Mouse (Mus musculus) C2C12 (cell line): Measurements from ENCODE around the gene Med25. TPM values are rescaled to one million over a fixed set of nuclear protein-coding genes. Genes with fewer than 3 reads are reported as not detected.

Source experiments
- H3K27me3 ChIP-seq: one replicate; pipeline ENCODE4 v1.6.1; 2011; ENCODE audit not compliant: control insufficient read depth, insufficient read depth, insufficient read length
- H3K36me3 ChIP-seq: one replicate; pipeline ENCODE4 v1.6.1; 2011; ENCODE audit not compliant: control insufficient read depth, insufficient read depth
- H3K4me3 ChIP-seq: one replicate; pipeline ENCODE4 v1.5.1; 2011; ENCODE audit warnings: mild to moderate bottlenecking, control low read depth; ENCODE audit not compliant: poor library complexity, insufficient read depth, severe bottlenecking
- H3K79me2 ChIP-seq: one replicate; pipeline ENCODE4 v1.6.1; 2011; ENCODE audit not compliant: control insufficient read depth, insufficient read depth
- H3K79me3 ChIP-seq: one replicate; pipeline ENCODE4 v1.6.1; 2011; ENCODE audit warnings: low read depth, control low read depth
- H3ac ChIP-seq: one replicate; pipeline ENCODE3; 2011; ENCODE audit warnings: low read depth; ENCODE audit not compliant: control insufficient read depth, insufficient read length
- CEBPB ChIP-seq: IDR thresholded peaks from one replicate; pipeline ENCODE4 v1.6.1; 2011; ENCODE audit warnings: low read depth, mild to moderate bottlenecking, control low read depth, moderate library complexity
- CTCF ChIP-seq: IDR thresholded peaks from one replicate; pipeline ENCODE4 v1.5.1; 2011; ENCODE audit not compliant: control insufficient read depth, insufficient read depth, insufficient read length
- FOSL1 ChIP-seq: IDR thresholded peaks from one replicate; pipeline ENCODE4 v1.8.0; 2011; ENCODE audit warnings: mild to moderate bottlenecking, low read length; ENCODE audit not compliant: poor library complexity, insufficient read depth, severe bottlenecking
- MAX ChIP-seq: IDR thresholded peaks from one replicate; pipeline ENCODE4 v1.6.1; 2011; ENCODE audit warnings: mild to moderate bottlenecking, control low read depth
- MYOD1 ChIP-seq: IDR thresholded peaks from one replicate; pipeline ENCODE4 v1.6.1; 2011; ENCODE audit warnings: low read depth; ENCODE audit not compliant: control insufficient read depth, insufficient read length
- MYOG ChIP-seq: IDR thresholded peaks from one replicate; pipeline ENCODE4 v1.6.1; 2011; ENCODE audit not compliant: control insufficient read depth, insufficient read length; ENCODE audit errors: extremely low read depth
- USF1 ChIP-seq: IDR thresholded peaks from one replicate; pipeline ENCODE4 v1.6.1; 2011; ENCODE audit warnings: low read depth, mild to moderate bottlenecking, control low read depth, moderate library complexity
- polyA plus RNA-seq: library from polyadenylated mRNA; unstranded; fragments of >200 nt; fragmentation: generic; extraction: Trizol; gene quantifications from one replicate; pipeline ENCODE4 v1.2.1, GENCODE M21; 2012; ENCODE audit warnings: missing spikeins

Med25 gene
- polyA plus RNA-seq, 1 experiment = 43.9 TPM

DNA sequence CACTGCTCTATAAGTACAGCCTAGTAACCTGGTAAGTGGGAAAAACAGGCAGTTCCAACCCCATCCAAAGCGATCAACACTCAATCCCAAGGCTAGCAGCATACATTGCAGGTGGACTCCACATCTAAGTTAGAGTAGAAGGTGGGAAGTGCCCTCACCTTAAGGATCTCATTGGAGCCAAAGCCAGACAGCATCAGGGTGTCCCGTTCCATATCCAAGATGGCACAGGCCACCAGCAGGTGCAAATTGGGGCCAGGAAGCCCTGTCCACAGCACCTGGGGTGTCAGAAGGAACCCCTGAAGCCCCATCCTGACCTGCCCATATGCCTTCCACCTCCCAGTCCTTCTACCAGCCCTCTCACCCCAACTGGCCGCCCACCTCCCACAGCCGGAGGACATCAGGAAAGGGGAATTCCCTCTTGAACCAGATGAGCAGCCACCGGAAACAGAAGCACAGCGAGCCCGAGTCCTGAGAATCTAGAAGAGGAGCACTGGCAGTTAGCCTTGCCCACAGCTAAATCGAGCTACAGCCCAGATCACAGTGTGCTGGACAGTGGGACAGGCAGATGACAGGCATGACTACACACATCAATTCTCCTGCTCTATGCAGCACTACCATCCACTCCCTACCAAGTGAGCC, 50.6 kb downstream of the Med25 start:
- Histone ChIP-seq H3K4me3 (no peak overlapping the region), H3ac (no peak overlapping the region), H3K36me3 (peaks cover 7% of the 10 kb centered on the region), H3K79me3 (no peaks in the 10 kb centered on the region), H3K27me3 (no peaks in the 10 kb centered on the region), H3K79me2 (no peaks in the 10 kb centered on the region)
- TF ChIP-seq MYOG = no peak
- TF ChIP-seq CEBPB = no peak
- no peak for TF ChIP-seq MAX
- no peak for TF ChIP-seq CTCF
- TF ChIP-seq MYOD1 = no peak
- TF ChIP-seq FOSL1 = no peak
- no peak for TF ChIP-seq USF1

DNA sequence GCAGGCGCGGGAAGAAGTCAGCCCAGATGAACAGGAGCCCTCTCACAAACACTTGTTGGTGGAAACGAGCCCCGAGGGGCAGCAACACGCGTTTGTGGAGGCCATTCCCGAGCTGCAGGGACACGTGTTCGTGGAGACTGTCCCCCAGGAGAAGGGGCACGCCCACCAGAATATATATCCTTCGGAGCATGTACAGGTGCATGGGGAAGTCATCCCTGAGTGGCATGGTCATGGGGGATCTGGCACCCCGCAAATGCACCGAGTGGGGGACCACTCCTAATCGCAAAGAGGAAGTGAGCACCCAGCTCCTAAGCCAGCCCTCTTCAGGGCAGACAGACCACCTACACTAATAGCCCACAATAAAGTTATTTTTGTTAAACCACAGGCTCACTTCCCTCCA, 52.1 kb downstream of the Med25 start:
- H3K36me3 ChIP-seq = no peaks in the 10 kb centered on the region
- no peaks in the 10 kb centered on the region for H3K79me2 ChIP-seq
- H3K4me3 ChIP-seq = no peak overlapping the region
- no peak overlapping the region for H3ac ChIP-seq
- no peak for TF ChIP-seq MYOD1
- no peak for TF ChIP-seq MAX
- no peaks in the 10 kb centered on the region for H3K79me3 ChIP-seq
- H3K27me3 ChIP-seq = no peaks in the 10 kb centered on the region

DNA sequence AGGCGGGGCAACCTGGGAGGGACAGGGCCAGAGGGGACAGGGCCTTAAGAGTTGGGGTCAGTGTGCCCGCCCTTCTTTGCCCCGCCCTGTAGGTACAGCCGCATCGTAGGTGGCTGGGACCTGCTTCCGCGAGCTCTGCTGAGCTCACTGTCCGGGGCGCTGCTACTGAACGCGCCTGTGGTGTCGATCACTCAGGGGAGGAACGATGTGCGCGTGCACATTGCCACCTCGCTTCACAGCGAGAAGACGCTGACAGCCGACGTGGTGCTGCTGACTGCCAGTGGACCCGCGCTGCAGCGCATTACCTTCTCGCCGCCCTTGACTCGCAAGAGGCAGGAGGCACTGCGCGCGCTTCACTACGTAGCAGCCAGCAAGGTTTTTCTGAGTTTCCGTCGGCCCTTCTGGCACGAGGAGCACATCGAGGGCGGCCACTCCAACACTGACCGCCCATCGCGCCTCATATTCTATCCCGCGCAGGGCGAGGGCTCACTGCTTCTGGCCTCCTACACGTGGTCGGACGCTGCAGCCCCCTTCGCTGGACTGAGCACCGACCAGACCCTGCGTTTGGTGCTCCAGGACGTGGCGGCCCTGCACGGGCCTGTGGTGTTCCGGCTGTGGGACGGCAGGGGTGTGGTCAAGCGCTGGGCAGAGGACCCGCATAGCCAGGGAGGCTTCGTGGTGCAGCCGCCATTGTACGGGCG, 52.9 kb downstream of the Med25 start:
- Histone ChIP-seq H3K27me3 (no peaks in the 10 kb centered on the region), H3K79me3 (no peaks in the 10 kb centered on the region), H3K36me3 (no peaks in the 10 kb centered on the region), H3K4me3 (no peak overlapping the region), H3K79me2 (no peaks in the 10 kb centered on the region), H3ac (no peak overlapping the region)
- no peak for TF ChIP-seq MYOD1
- no peak for TF ChIP-seq CEBPB
- no peak for TF ChIP-seq FOSL1
- no peak for TF ChIP-seq USF1
- TF ChIP-seq MYOG = no peak
- no peak for TF ChIP-seq MAX
- no peak for TF ChIP-seq CTCF

DNA sequence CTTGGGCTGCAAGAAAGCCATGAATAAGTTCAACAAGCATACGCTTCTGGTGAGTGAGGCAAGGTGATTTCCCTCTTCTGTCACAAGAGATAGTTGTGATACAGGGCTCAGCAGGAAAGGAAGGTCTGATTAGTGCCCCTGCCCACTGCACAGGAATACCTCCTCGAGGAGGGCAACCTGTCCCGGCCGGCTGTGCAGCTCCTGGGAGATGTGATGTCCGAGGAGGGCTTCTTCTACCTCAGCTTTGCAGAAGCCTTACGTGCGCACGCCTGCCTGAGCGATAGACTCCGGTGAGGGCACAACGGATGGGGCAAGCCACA, 53.4 kb downstream of the Med25 start:
- TF ChIP-seq USF1 (no peak), MAX (no peak), FOSL1 (no peak), MYOD1 (no peak), CEBPB (no peak)
- H3K4me3 ChIP-seq = no peak overlapping the region
- no peaks in the 10 kb centered on the region for H3K79me2 ChIP-seq
- no peaks in the 10 kb centered on the region for H3K27me3 ChIP-seq
- H3K36me3 ChIP-seq = no peaks in the 10 kb centered on the region
- no peak overlapping the region for H3ac ChIP-seq
- H3K79me3 ChIP-seq = no peaks in the 10 kb centered on the region

DNA sequence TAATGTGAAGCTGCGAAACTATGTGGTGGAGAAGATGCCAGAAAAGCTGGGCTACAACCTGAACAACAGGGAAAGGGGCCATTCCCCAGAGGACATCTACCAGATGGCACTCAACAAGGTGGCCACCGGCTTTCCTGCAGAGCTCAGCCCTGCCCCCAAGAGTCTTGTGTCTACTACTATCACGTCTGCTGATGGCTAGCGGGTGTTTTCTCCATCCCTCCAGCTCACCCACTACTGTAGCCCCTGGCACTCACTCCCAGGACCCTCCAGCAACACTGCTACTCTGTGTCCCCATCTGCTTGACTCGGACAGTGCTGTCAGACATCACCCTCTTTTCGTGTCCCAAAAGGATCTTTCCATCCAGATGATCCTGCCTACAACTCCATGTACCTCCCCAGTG, 54.4 kb downstream of the Med25 start:
- no peaks in the 10 kb centered on the region for H3K27me3 ChIP-seq
- H3K4me3 ChIP-seq = no peak overlapping the region
- H3K79me2 ChIP-seq = no peaks in the 10 kb centered on the region
- H3K36me3 ChIP-seq = no peaks in the 10 kb centered on the region
- H3K79me3 ChIP-seq = no peaks in the 10 kb centered on the region
- H3ac ChIP-seq = no peak overlapping the region
- TF ChIP-seq MYOG = no peak
- no peak for TF ChIP-seq MAX
- TF ChIP-seq MYOD1 = no peak
- no peak for TF ChIP-seq FOSL1
- no peak for TF ChIP-seq USF1
- TF ChIP-seq CTCF = no peak
- no peak for TF ChIP-seq CEBPB

DNA sequence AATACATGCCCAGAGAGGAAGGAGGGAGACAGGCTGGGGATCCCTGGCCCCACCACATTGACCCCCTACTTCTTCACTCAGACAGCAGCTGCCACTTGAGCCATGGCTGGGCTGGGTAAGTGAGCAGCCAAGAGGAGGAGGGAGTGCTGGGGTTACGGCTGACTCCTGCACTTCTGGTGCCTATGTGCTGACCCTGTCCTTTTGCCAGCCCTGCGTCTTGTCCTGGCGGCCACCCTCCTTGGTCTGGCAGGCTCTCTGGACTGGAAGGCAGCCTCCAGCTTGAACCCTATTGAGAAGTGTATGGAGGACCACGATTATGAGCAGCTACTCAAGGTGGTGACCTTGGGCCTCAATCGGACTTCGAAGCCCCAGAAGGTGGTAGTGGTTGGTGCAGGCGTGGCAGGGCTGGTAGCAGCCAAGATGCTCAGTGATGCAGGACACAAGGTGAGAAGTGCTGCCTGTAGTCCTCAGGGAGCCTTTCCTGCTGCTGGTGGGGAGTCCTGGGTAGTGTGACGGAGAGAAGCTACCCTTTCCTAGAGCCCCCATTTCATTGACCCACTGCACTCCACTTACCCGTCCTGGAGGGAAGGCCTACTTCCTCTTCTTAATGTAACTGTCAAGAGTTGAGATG, 56.0 kb downstream of the Med25 start:
- TF ChIP-seq MYOD1 (no peak), CEBPB (no peak), CTCF (no peak), FOSL1 (no peak), MYOG (no peak), USF1 (no peak), MAX (no peak)
- Histone ChIP-seq H3K27me3 (no peaks in the 10 kb centered on the region), H3K79me2 (no peaks in the 10 kb centered on the region), H3K36me3 (no peaks in the 10 kb centered on the region), H3K79me3 (no peaks in the 10 kb centered on the region), H3K4me3 (no peak overlapping the region), H3ac (no peak overlapping the region)
